Mouse (Mus musculus) heart, embryonic 14.5 days (tissue): Measurements from ENCODE around the gene Spag16. TPM values are rescaled to one million over a fixed set of nuclear protein-coding genes. Genes with fewer than 3 reads are reported as not detected.

Source experiments
- ATAC-seq: fragments of 200-750 bp; cut with Nextera tagmentation; 2 replicates; pipeline ENCODE4 v1.8.0; 2017; ENCODE audit warnings: low read depth, moderate TSS enrichment; ENCODE audit not compliant: insufficient number of reproducible peaks, insufficient read depth, low FRiP score
- H3K27ac ChIP-seq, 2 experiments: fragments of 200-500 bp in 1 of 2; fragments of 300-500 bp in 1 of 2; sonication (generic) in 1 of 2; replicated peaks in 1 of 2; 2 replicates each; pipeline ENCODE4 v1.5.1; 2012 to 2014; ENCODE audit warnings: low read depth in 2 of 2, low read length in 2 of 2, control low read depth in 1 of 2, mild to moderate bottlenecking in 1 of 2, mixed read lengths in 1 of 2; ENCODE audit not compliant: control insufficient read depth in 1 of 2, insufficient read depth in 1 of 2
- H3K27me3 ChIP-seq: fragments of 300-500 bp; sonication (generic); 2 replicates; pipeline ENCODE4 v1.6.1; 2014; ENCODE audit warnings: mild to moderate bottlenecking, low read length, control low read depth; ENCODE audit not compliant: control insufficient read depth, insufficient read depth
- H3K36me3 ChIP-seq: fragments of 300-500 bp; sonication (generic); 2 replicates; pipeline ENCODE4 v1.6.1; 2014; ENCODE audit warnings: mild to moderate bottlenecking, control low read depth, low read length, mixed read lengths; ENCODE audit not compliant: control insufficient read depth, insufficient read depth
- H3K4me1 ChIP-seq, 2 experiments: fragments of 200-500 bp in 1 of 2; fragments of 300-500 bp in 1 of 2; sonication (generic) in 1 of 2; 2 replicates each; pipeline ENCODE4 v1.6.1; 2012 to 2014; ENCODE audit warnings: low read length in 2 of 2, control low read depth in 1 of 2, mixed read lengths in 1 of 2; ENCODE audit not compliant: control insufficient read depth in 2 of 2, insufficient read depth in 2 of 2
- H3K4me2 ChIP-seq: fragments of 300-500 bp; sonication (generic); 2 replicates; pipeline ENCODE4 v1.6.1; 2014; ENCODE audit warnings: mild to moderate bottlenecking, low read length
- H3K4me3 ChIP-seq, 2 experiments: fragments of 200-500 bp in 1 of 2; fragments of 300-500 bp in 1 of 2; sonication (generic) in 1 of 2; 2 replicates each; pipeline ENCODE4 v1.5.1; 2012 to 2014; ENCODE audit warnings: low read length in 2 of 2, mild to moderate bottlenecking in 2 of 2, control low read depth in 1 of 2, low read depth in 1 of 2, moderate library complexity in 1 of 2; ENCODE audit not compliant: control insufficient read depth in 1 of 2, insufficient read depth in 1 of 2
- H3K9ac ChIP-seq: fragments of 300-500 bp; sonication (generic); 2 replicates; pipeline ENCODE4 v1.6.1; 2014; ENCODE audit warnings: mild to moderate bottlenecking, low read length
- H3K9me3 ChIP-seq: fragments of 300-500 bp; sonication (generic); 2 replicates; pipeline ENCODE4 v1.6.1; 2016; ENCODE audit warnings: low read length, control low read depth; ENCODE audit not compliant: control insufficient read depth
- WGBS: fragments of 180-500 bp; shearing (Covaris S2); extraction: QIAGEN DNeasy Blood & Tissue Kit; methylation state at CpG from one replicate; pipeline ENCODE4 v1.1.7; 2014; 5-methylcytosine and 5-hydroxymethylcytosine counted together
- polyA plus RNA-seq: library from polyadenylated mRNA; unstranded; fragments of >200 nt; fragmentation: Nextera tagmentation; extraction: Ambion mirVana; gene quantifications from 2 replicates; pipeline ENCODE4 v1.2.1, GENCODE M21; 2014

Spag16 gene
- polyA plus RNA-seq, 1 experiment from 2014 or later, result 0.22 TPM

DNA sequence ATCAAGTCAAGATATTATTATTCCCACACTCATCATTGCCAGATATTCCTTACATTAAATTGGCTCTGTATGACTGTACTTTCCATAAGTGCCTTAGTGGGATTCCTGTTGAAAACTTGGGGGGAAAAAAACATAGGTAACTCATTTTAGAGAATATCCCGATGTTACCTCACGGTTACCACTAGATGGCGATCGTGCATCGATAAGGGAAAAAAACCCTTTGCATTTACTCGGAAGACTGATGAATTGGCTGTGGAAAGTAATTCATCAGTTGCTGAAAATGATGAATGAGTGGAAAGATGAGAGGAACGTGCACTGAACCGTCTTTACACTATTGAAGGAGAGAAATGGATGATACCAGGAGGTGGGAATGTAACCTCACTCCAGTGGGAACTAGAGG, 443.4 kb downstream of the Spag16 start:
- no peak overlapping the region for H3K4me2 ChIP-seq
- H3K27me3 ChIP-seq, result no peaks in the 10 kb centered on the region
- 15% methylated on average over 8 of the region's 8 CpGs for WGBS
- H3K9me3 ChIP-seq, result no peaks in the 10 kb centered on the region
- H3K36me3 ChIP-seq, result no peaks in the 10 kb centered on the region
- no peaks in the 10 kb centered on the region for H3K4me1 ChIP-seq
- H3K9ac ChIP-seq, result no peak overlapping the region
- ATAC-seq, result no peak
- H3K4me3 ChIP-seq, result no peak overlapping the region
- H3K27ac ChIP-seq, result no peak overlapping the region

DNA sequence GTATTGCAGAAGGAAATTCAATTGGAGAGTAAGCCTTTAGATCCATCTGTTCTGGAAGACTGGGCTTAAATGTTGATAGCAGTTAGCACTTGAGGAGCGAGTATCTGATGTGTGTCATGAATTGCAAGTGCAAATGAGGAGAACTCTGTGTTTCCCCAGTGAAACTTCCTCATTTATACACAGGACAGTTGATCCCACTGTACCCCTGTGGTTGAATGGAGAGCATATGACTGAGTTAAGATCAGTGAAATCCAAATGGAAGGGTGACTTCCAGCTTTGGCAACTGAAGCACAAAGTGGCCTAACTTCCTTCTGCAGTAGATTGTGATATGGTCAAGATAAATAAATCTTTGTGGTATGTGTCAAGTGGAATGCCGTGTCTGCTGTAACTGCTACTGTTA, 446.0 kb downstream of the Spag16 start:
- ATAC-seq, result no peak
- Histone ChIP-seq H3K4me3 (no peak overlapping the region), H3K4me2 (no peak overlapping the region), H3K36me3 (no peaks in the 10 kb centered on the region), H3K9ac (no peak overlapping the region), H3K27ac (no peak overlapping the region), H3K9me3 (no peaks in the 10 kb centered on the region), H3K4me1 (no peaks in the 10 kb centered on the region), H3K27me3 (no peaks in the 10 kb centered on the region)
- 61% methylated on average over 2 of the region's 2 CpGs for WGBS

DNA sequence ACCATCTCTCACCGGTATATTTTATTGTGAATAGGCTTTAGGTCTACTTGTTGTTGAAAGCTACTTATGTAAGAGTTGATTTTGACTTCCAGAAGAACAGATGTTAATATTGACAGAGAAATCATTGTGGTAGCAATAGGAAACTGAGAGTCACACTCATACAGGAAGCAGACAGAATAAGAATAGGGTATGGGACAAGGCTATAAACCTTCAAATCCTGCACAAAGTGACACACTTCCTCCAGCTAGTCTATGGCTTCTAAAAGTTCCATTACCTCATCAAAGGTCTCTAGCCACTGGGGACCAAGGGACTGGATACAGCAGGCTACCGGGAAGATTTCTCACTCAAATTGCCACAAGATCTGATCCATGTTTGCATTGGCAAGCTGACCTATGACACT, 452.5 kb downstream of the Spag16 start:
- Histone ChIP-seq H3K9me3 (no peaks in the 10 kb centered on the region), H3K4me1 (no peaks in the 10 kb centered on the region), H3K4me2 (no peak overlapping the region), H3K36me3 (no peaks in the 10 kb centered on the region), H3K9ac (no peak overlapping the region), H3K27ac (no peak overlapping the region), H3K4me3 (no peak overlapping the region), H3K27me3 (no peaks in the 10 kb centered on the region)
- WGBS, result 73% methylated on average over 2 of the region's 2 CpGs
- ATAC-seq, result no peak

DNA sequence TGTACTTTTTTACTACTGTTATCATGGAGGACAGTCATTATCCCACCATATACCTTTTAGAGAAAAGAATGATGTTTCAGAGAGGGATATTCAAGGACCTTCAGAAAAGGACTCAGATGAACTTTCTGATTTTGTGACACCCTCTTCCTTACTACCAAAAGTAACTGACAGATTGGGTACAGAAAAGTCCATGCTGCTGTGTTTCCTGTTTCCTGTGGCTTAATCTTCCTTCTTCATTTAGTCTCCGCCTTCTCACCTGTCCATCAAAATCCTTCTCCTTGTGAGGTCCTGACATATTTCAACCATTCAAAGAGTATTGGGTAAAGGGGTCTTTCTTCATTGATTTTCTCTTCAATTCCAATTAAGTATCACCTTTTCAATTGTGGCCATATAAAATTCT, 456.6 kb downstream of the Spag16 start:
- H3K9ac ChIP-seq, result no peak overlapping the region
- WGBS, result 84% methylated on average over 1 of the region's 1 CpGs
- H3K36me3 ChIP-seq, result no peaks in the 10 kb centered on the region
- H3K9me3 ChIP-seq, result no peaks in the 10 kb centered on the region
- no peak for ATAC-seq
- no peaks in the 10 kb centered on the region for H3K4me1 ChIP-seq
- no peak overlapping the region for H3K27ac ChIP-seq
- H3K4me2 ChIP-seq, result no peak overlapping the region
- H3K4me3 ChIP-seq, result no peak overlapping the region
- no peaks in the 10 kb centered on the region for H3K27me3 ChIP-seq

DNA sequence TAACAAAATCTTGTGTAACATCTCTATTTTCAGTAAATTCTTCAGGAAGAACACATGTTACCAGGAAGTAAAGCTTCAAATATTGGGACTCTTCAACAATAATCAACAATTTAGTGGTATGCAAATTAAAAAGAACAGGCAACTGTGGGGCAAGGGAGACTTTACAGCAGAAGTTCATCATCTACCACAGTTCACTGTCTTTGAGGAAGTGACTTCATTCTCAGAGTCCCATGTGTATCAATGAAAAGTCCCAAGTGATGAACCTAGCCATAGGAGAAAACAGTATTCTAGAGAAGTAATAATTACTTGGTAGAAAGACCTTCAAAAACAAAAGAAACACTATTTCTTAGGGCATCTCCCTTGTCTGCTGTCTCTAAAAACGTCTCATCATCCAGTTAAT, 457.4 kb downstream of the Spag16 start:
- Histone ChIP-seq H3K27me3 (no peaks in the 10 kb centered on the region), H3K27ac (no peak overlapping the region), H3K4me2 (no peak overlapping the region), H3K4me3 (no peak overlapping the region), H3K36me3 (no peaks in the 10 kb centered on the region), H3K9me3 (no peaks in the 10 kb centered on the region), H3K4me1 (no peaks in the 10 kb centered on the region), H3K9ac (no peak overlapping the region)
- no peak for ATAC-seq
- 56% methylated on average over 1 of the region's 1 CpGs for WGBS

DNA sequence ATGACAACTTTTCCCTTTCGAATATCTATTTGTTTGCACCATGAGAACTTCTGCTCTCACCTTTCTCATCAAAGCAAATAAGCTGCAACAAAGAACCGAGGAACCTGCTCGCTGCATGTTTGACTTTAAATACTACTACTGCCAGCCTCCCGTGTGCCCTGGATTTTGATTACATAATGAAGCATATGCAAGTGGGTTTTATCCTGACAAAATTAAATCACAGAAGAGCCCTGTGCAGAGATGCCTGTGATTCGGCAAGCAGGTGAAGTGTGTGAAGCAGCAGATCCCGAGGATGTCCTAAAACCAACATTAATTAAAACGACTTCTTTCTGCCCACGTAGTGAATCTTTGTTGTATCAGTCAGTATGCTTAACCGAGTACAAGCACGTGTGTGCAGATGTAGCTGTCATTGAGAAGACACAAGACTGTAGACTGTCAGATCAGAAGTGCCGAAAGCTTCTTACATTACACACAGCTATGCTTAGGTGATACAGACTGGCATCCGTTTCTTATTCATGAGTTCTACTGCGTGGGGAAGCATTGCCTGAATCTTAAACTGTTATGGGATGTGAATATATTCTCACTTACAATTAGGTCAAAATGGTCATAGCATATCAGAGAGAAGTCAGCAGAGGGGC, 489.5 kb downstream of the Spag16 start:
- H3K9me3 ChIP-seq, result no peaks in the 10 kb centered on the region
- no peaks in the 10 kb centered on the region for H3K27me3 ChIP-seq
- no peaks in the 10 kb centered on the region for H3K4me1 ChIP-seq
- ATAC-seq, result no peak
- no peak overlapping the region for H3K4me3 ChIP-seq
- H3K4me2 ChIP-seq, result no peak overlapping the region
- H3K9ac ChIP-seq, result no peak overlapping the region
- no peaks in the 10 kb centered on the region for H3K36me3 ChIP-seq
- H3K27ac ChIP-seq, result no peak overlapping the region
- WGBS, result 71% methylated on average over 13 of the region's 13 CpGs

DNA sequence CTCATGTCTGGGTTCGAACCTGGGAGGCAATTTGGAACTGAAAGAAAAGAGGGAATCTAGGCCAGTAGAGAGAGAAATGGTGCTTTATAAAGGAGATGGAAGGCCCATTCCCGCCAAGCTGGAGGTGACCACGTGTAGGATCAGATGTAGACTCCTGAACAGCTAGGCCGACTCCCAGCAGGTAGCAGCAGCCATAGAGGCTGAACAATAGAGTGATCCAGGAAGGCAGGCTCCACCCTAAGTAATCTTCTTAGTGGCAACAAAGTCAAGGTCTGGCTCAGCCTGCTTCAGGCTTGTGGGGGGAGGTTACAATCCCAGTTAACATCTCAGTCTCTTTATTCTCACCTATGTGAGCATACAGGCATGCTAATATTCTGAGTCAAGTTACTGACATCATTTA, 494.2 kb downstream of the Spag16 start:
- Histone ChIP-seq H3K27ac (no peak overlapping the region), H3K36me3 (no peaks in the 10 kb centered on the region), H3K4me1 (no peaks in the 10 kb centered on the region), H3K9ac (no peak overlapping the region), H3K4me3 (no peak overlapping the region), H3K4me2 (no peak overlapping the region), H3K27me3 (no peaks in the 10 kb centered on the region), H3K9me3 (no peaks in the 10 kb centered on the region)
- 68% methylated on average over 4 of the region's 4 CpGs for WGBS
- ATAC-seq, result no peak

DNA sequence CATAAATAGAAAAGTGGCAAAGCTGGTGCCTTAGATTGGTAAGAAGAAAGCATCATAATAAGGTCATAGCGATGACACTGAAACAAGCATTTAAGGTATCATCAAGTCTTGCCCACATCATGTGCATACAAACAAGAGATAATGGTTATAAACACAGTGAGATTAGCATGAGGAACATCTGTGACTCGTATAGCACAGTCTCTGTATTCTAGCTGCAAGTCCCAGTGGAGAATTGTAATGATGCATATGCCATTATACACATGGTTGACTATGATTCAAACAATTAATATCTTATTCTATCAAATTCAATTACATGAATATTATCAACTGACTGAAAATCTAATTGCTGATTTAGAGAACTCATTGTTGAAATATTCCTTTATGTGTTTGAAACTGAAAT, 519.4 kb downstream of the Spag16 start:
- Histone ChIP-seq H3K4me1 (no peaks in the 10 kb centered on the region), H3K4me2 (no peak overlapping the region), H3K9me3 (no peaks in the 10 kb centered on the region), H3K27ac (no peak overlapping the region), H3K4me3 (no peak overlapping the region), H3K27me3 (no peaks in the 10 kb centered on the region), H3K36me3 (no peaks in the 10 kb centered on the region), H3K9ac (no peak overlapping the region)
- 68% methylated on average over 2 of the region's 2 CpGs for WGBS
- ATAC-seq, result no peak
